Mouse (Mus musculus): Measurements from ENCODE around the gene Hlcs. TPM values are rescaled to one million over a fixed set of nuclear protein-coding genes. Genes with fewer than 3 reads are reported as not detected.

The Hlcs gene
- polyA plus RNA-seq, 1 experiment from 2014 or later: 7.6 TPM

DNA sequence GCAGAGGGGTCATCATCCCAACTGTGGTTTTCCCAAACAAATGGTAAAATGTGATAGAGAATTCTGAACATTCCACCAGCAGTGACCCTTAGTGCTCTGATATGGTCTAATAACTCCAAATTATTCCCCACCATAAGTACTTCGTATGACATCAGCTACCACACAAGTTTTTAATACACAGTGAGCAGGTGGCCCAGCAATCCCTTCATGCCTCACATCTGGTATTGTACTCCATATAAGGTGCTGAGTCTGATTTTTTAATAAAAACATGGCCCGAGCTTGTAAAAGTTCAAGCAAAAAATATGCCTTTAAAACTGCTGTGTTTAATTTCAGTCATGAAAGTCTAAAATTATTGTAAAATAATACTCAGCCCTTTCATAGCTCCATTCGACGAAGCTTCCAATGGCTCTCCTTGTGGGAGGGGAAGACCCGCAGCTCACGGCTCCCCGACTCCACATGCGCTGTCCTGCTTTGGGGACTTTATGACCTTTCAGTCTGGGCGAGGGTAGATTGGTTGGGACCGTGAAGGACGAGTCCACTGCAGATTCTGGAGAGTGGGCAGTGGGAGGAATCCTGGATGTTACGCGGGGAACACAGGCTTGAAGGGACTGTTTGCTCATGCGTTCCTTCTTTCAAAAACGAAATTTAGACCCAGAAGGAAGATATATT, 102.5 kb downstream of the Hlcs start:
- no peak overlapping the region for H3K27ac ChIP-seq (ENCODE audit: low read depth, low read length)

GRCm38 (mm10) chr16:94209626-94210025, 103.7 kb downstream of the Hlcs start:
- 69% methylated on average over 3 of the region's 3 CpGs for WGBS
- no peak overlapping the region for H3K9ac ChIP-seq (replicated peaks; ENCODE audit: low read depth, low read length)
- H3K4me3 ChIP-seq (ENCODE audit: low read depth, low read length): no peak overlapping the region
- no peak overlapping the region for H3K4me2 ChIP-seq (ENCODE audit: low read depth, low read length)
- H3K36me3 ChIP-seq (ENCODE audit: control insufficient read depth, insufficient read depth, low read length): no peaks in the 10 kb centered on the region
- no peak for ATAC-seq (ENCODE audit: low read depth)
- no peaks in the 10 kb centered on the region for H3K9me3 ChIP-seq (ENCODE audit: control insufficient read depth, low read length)
- no peak overlapping the region for H3K27ac ChIP-seq (ENCODE audit: low read depth, low read length)
- no peaks in the 10 kb centered on the region for H3K27me3 ChIP-seq (ENCODE audit: control insufficient read depth, insufficient read depth, low read length)
- no peaks in the 10 kb centered on the region for H3K4me1 ChIP-seq (ENCODE audit: control insufficient read depth, insufficient read depth, low read length)

More for the DNA sequence above, 102.5 kb downstream of the Hlcs start:
- ATAC-seq (ENCODE audit: low read depth): no peak
- H3K4me1 ChIP-seq (ENCODE audit: control insufficient read depth, insufficient read depth, low read length): no peaks in the 10 kb centered on the region
- H3K9me3 ChIP-seq (ENCODE audit: control insufficient read depth, low read length): no peaks in the 10 kb centered on the region
- H3K36me3 ChIP-seq (ENCODE audit: control insufficient read depth, insufficient read depth, low read length): no peaks in the 10 kb centered on the region
- WGBS: 78% methylated on average over 15 of the region's 15 CpGs
- no peak overlapping the region for H3K4me3 ChIP-seq (ENCODE audit: low read depth, low read length)
- no peak overlapping the region for H3K9ac ChIP-seq (replicated peaks; ENCODE audit: low read depth, low read length)
- no peaks in the 10 kb centered on the region for H3K27me3 ChIP-seq (ENCODE audit: control insufficient read depth, insufficient read depth, low read length)
- no peak overlapping the region for H3K4me2 ChIP-seq (ENCODE audit: low read depth, low read length)

DNA sequence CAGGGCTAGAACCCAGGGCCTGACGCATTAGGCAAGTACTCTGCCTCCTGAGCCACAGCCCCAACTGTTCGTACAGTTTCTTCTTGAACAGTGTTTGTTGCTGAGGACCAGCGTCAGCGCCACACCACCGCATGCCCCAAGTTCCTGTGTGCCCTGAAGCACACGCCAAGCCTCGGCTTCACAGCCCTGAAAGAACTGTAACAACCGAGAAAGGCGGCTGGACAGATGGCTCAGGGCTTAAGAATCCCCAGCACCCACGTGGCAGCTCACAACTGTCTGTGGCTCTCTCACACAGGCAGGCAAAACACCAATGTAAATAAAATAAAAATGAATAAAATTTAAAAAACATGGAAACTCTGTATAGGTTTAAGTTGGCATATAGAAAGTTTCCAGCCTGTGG, 104.5 kb downstream of the Hlcs start:
- no peak for ATAC-seq (ENCODE audit: low read depth)

GRCm38 (mm10) chr16:94208152-94208551, 105.2 kb downstream of the Hlcs start:
- no peaks in the 10 kb centered on the region for H3K27me3 ChIP-seq (ENCODE audit: control insufficient read depth, insufficient read depth, low read length)
- H3K27ac ChIP-seq (ENCODE audit: low read depth, low read length): no peak overlapping the region
- no peak overlapping the region for H3K9ac ChIP-seq (replicated peaks; ENCODE audit: low read depth, low read length)
- no peak overlapping the region for H3K4me2 ChIP-seq (ENCODE audit: low read depth, low read length)
- H3K9me3 ChIP-seq (ENCODE audit: control insufficient read depth, low read length): no peaks in the 10 kb centered on the region
- H3K36me3 ChIP-seq (ENCODE audit: control insufficient read depth, insufficient read depth, low read length): no peaks in the 10 kb centered on the region
- WGBS: 90% methylated on average over 6 of the region's 6 CpGs
- H3K4me1 ChIP-seq (ENCODE audit: control insufficient read depth, insufficient read depth, low read length): no peaks in the 10 kb centered on the region
- H3K4me3 ChIP-seq (ENCODE audit: low read depth, low read length): no peak overlapping the region
- ATAC-seq (ENCODE audit: low read depth): no peak

More for the DNA sequence above, 104.5 kb downstream of the Hlcs start:
- no peaks in the 10 kb centered on the region for H3K9me3 ChIP-seq (ENCODE audit: control insufficient read depth, low read length)
- H3K4me3 ChIP-seq (ENCODE audit: low read depth, low read length): no peak overlapping the region
- WGBS: 80% methylated on average over 10 of the region's 10 CpGs
- no peaks in the 10 kb centered on the region for H3K4me1 ChIP-seq (ENCODE audit: control insufficient read depth, insufficient read depth, low read length)
- H3K36me3 ChIP-seq (ENCODE audit: control insufficient read depth, insufficient read depth, low read length): no peaks in the 10 kb centered on the region
- no peak overlapping the region for H3K27ac ChIP-seq (ENCODE audit: low read depth, low read length)
- no peaks in the 10 kb centered on the region for H3K27me3 ChIP-seq (ENCODE audit: control insufficient read depth, insufficient read depth, low read length)
- H3K4me2 ChIP-seq (ENCODE audit: low read depth, low read length): no peak overlapping the region
- no peak overlapping the region for H3K9ac ChIP-seq (replicated peaks; ENCODE audit: low read depth, low read length)

DNA sequence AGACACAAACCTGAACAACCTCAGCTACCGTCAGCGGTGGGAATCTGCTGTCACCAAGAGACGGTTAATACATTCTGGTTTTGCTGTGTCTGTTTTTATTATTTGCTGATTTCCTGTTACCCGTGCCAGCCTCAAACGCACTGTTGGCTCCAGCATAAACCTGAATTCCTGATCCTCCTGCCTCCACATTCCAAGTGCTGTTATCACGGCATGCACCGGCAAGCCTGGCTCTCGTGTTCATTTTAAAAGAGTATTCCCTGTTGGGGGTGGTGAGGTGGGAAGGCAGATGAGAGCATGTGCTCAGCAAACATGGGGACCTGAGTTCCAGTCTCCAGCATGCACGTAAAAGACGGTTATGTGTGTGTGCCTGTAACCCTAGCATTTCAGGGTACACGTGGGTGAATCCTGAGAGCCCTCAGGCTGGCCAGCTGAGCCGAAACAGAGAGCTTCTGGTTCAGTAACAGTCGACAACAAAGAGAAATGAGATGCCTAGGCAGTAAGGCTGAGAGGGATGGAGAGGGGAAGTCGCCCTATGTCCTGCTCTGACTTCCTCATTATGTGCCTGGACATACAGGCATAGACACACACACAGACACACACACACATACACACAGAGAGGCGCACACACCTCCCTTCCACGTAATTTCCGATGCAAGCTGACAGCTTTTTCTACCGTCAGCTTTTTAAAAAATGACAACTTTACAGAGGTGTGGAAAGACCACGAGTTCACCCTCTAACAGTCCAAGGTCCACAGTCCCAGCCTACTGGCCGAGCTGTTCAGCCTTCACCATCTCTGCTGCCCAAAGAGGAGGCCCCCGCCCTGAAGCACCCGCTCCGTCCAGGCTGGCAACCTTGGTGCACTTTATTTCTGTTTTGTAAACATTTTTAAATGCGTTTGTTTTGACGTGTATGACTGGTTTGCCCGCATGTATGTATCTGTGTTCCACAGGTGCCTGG, 107.6 kb downstream of the Hlcs start:
- H3K4me1 ChIP-seq (ENCODE audit: control insufficient read depth, insufficient read depth, low read length): no peaks in the 10 kb centered on the region
- ATAC-seq (ENCODE audit: low read depth): no peak
- no peaks in the 10 kb centered on the region for H3K27me3 ChIP-seq (ENCODE audit: control insufficient read depth, insufficient read depth, low read length)
- H3K4me2 ChIP-seq (ENCODE audit: low read depth, low read length): no peak overlapping the region
- no peak overlapping the region for H3K4me3 ChIP-seq (ENCODE audit: low read depth, low read length)
- no peaks in the 10 kb centered on the region for H3K36me3 ChIP-seq (ENCODE audit: control insufficient read depth, insufficient read depth, low read length)
- H3K27ac ChIP-seq (ENCODE audit: low read depth, low read length): no peak overlapping the region
- 82% methylated on average over 26 of the region's 26 CpGs for WGBS
- no peaks in the 10 kb centered on the region for H3K9me3 ChIP-seq (ENCODE audit: control insufficient read depth, low read length)
- H3K9ac ChIP-seq (replicated peaks; ENCODE audit: low read depth, low read length): no peak overlapping the region

- no peak overlapping the region for H3K4me3 ChIP-seq (ENCODE audit: low read depth, low read length)
- no peak for ATAC-seq (ENCODE audit: low read depth)
- no peaks in the 10 kb centered on the region for H3K9me3 ChIP-seq (ENCODE audit: control insufficient read depth, low read length)
- H3K4me1 ChIP-seq (ENCODE audit: control insufficient read depth, insufficient read depth, low read length): no peaks in the 10 kb centered on the region
- no peak overlapping the region for H3K27ac ChIP-seq (ENCODE audit: low read depth, low read length)
- H3K4me2 ChIP-seq (ENCODE audit: low read depth, low read length): no peak overlapping the region
- no peaks in the 10 kb centered on the region for H3K36me3 ChIP-seq (ENCODE audit: control insufficient read depth, insufficient read depth, low read length)
- 68% methylated on average over 5 of the region's 5 CpGs for WGBS
- no peaks in the 10 kb centered on the region for H3K27me3 ChIP-seq (ENCODE audit: control insufficient read depth, insufficient read depth, low read length)
- no peak overlapping the region for H3K9ac ChIP-seq (replicated peaks; ENCODE audit: low read depth, low read length)
These were observed 112.0 kb downstream of the Hlcs start for GRCm38 (mm10) chr16:94201387-94201786.

- Histone ChIP-seq H3K4me2 (ENCODE audit: low read depth, low read length) (no peak overlapping the region), H3K4me3 (ENCODE audit: low read depth, low read length) (no peak overlapping the region), H3K9ac (replicated peaks; ENCODE audit: low read depth, low read length) (no peak overlapping the region), H3K27me3 (ENCODE audit: control insufficient read depth, insufficient read depth, low read length) (no peaks in the 10 kb centered on the region), H3K9me3 (ENCODE audit: control insufficient read depth, low read length) (no peaks in the 10 kb centered on the region), H3K27ac (ENCODE audit: low read depth, low read length) (no peak overlapping the region), H3K4me1 (ENCODE audit: control insufficient read depth, insufficient read depth, low read length) (no peaks in the 10 kb centered on the region), H3K36me3 (ENCODE audit: control insufficient read depth, insufficient read depth, low read length) (no peaks in the 10 kb centered on the region)
- WGBS: 19% methylated on average over 5 of the region's 5 CpGs
- no peak for ATAC-seq (ENCODE audit: low read depth)
These were observed 117.5 kb downstream of the Hlcs start for GRCm38 (mm10) chr16:94195913-94196312.

GRCm38 (mm10) chr16:94191379-94192315, 121.7 kb downstream of the Hlcs start:
- no peaks in the 10 kb centered on the region for H3K4me1 ChIP-seq (ENCODE audit: control insufficient read depth, insufficient read depth, low read length)
- H3K9me3 ChIP-seq (ENCODE audit: control insufficient read depth, low read length): no peaks in the 10 kb centered on the region
- H3K36me3 ChIP-seq (ENCODE audit: control insufficient read depth, insufficient read depth, low read length): no peaks in the 10 kb centered on the region
- H3K9ac ChIP-seq (replicated peaks; ENCODE audit: low read depth, low read length): no peak overlapping the region
- H3K4me2 ChIP-seq (ENCODE audit: low read depth, low read length): no peak overlapping the region
- H3K27ac ChIP-seq (ENCODE audit: low read depth, low read length): no peak overlapping the region
- WGBS: 79% methylated on average over 25 of the region's 25 CpGs
- ATAC-seq (ENCODE audit: low read depth): no peak
- no peaks in the 10 kb centered on the region for H3K27me3 ChIP-seq (ENCODE audit: control insufficient read depth, insufficient read depth, low read length)
- H3K4me3 ChIP-seq (ENCODE audit: low read depth, low read length): no peak overlapping the region

Data from neural tube, embryonic 14.5 days (tissue).